8 mouse cellular contexts compared by ENCODE assay signal in the genomic region with DNA sequence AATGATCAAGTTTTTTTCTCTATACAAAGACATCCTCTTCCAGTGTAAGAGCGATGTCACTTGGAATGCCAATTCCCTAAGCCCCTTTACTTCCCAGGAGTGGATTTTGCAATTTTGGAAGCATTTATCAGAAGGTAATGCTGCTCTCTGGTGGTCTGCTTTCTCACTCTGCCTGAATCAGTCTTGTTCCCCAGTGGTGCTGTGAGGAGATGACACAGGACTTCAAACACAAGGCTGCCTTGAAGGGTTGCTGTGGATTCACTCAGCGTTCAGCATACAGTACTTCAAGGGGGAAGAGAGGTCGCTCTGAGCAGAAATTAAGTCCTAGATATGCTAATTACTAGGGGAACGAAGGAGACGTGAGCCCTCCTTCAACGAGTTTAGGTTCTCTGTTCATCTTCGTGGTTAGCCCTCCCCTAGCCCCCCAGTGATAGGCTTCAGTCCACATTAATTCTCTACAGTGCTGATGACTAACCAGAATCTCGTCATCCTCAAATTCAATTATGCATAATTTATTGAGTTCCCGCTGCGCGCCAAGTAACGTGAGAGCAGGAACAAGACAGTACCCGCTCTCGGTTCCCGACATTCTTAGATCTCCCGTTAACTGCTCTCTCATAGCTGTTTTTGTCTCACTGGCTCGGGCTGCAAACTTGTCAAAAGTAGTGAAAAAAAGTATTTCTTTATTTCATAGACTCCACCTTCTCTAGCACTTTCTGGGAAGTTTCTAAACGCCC. TPM values are rescaled to one million over a fixed set of nuclear protein-coding genes. Genes with fewer than 3 reads are reported as not detected.
A peak's percentile ranks its signal among the peaks of the same experiment; 100 is the strongest.
DNase-seq lines count a peak whose midpoint lies in the region; ATAC-seq and TF ChIP-seq lines count a peak whose summit lies in the region.

No protein-coding gene starts in this region.

- no peak for TF ChIP-seq CTCF in spleen, adult 2 months (IDR thresholded peaks at IDR 0.05; ENCODE audit: extremely low read depth, insufficient read depth, insufficient read length, insufficient replicate concordance)

- H3K27ac ChIP-seq in spleen, adult 2 months (ENCODE audit: insufficient read depth, low read length) = no peak overlapping the region
- H3K27ac ChIP-seq in forebrain, embryonic 11.5 days (ENCODE audit: low read depth, low read length) = no peak overlapping the region

- H3K9me3 ChIP-seq in erythroblast, embryonic 14.5 days (ENCODE audit: control insufficient read depth, low read length) = peaks cover 11% of the 10 kb centered on the region
- H3K9me3 ChIP-seq in forebrain, embryonic 11.5 days (ENCODE audit: control insufficient read depth, low read length) = no peaks in the 10 kb centered on the region; the same call in 1 of the 2 replicates

- no peaks in the 10 kb centered on the region; the same call in none of the 2 replicates for H3K4me1 ChIP-seq in erythroblast, embryonic 14.5 days (ENCODE audit: control insufficient read depth)
- no peaks in the 10 kb centered on the region; the same call in 1 of the 2 replicates for H3K4me1 ChIP-seq in spleen, adult 2 months (ENCODE audit: control insufficient read depth, insufficient read depth, insufficient read length)
- no peaks in the 10 kb centered on the region for H3K4me1 ChIP-seq in forebrain, embryonic 11.5 days (replicated peaks; ENCODE audit: control insufficient read depth, insufficient read depth, low read length)

- peaks cover 21% of the 10 kb centered on the region for H3K27me3 ChIP-seq in erythroblast, embryonic 14.5 days (ENCODE audit: control insufficient read depth)
- H3K27me3 ChIP-seq in spleen, adult 2 months (ENCODE audit: control insufficient read depth, insufficient read depth, low read length) = no peaks in the 10 kb centered on the region; the same call in 1 of the 2 replicates
- no peaks in the 10 kb centered on the region for H3K27me3 ChIP-seq in forebrain, embryonic 11.5 days (ENCODE audit: control insufficient read depth, insufficient read depth, low read length)
- no peaks in the 10 kb centered on the region for H3K27me3 ChIP-seq in myocyte (ENCODE audit: control insufficient read depth, insufficient read depth, insufficient read length)

- H3K36me3 ChIP-seq in erythroblast, embryonic 14.5 days (ENCODE audit: control insufficient read depth) = no peaks in the 10 kb centered on the region
- no peaks in the 10 kb centered on the region for H3K36me3 ChIP-seq in spleen, adult 2 months (ENCODE audit: control insufficient read depth, insufficient read depth, low read length)
- H3K36me3 ChIP-seq in forebrain, embryonic 11.5 days (ENCODE audit: control insufficient read depth, insufficient read depth, low read length) = no peaks in the 10 kb centered on the region
- H3K36me3 ChIP-seq in myocyte (ENCODE audit: control insufficient read depth, insufficient read depth) = no peaks in the 10 kb centered on the region

- no peak for DNase-seq in spleen, adult 2 months (ENCODE audit: low read depth in 1 of 2, low spot score in 2 of 2)
- DNase-seq in spleen, adult 12 weeks (ENCODE audit: low spot score) = no peak
- DNase-seq in forebrain, embryonic 11.5 days (ENCODE audit: low spot score) = no peak
- peak; percentile 28 for DNase-seq in kidney, postnatal 14 days
- no peak for DNase-seq in gastrocnemius, postnatal 36 days

- no peaks in the 10 kb centered on the region for H3K79me2 ChIP-seq in myocyte (ENCODE audit: control insufficient read depth, insufficient read depth)

- intact Hi-C loops in gastrocnemius, postnatal 36 days (cut with DNase I) = no loop called here

- ATAC-seq in erythroblast, adult 5-6 weeks (replicated peaks; ENCODE audit: low FRiP score, poor library complexity, severe bottlenecking) = no peak
- peak; percentile 72 for ATAC-seq in forebrain, embryonic 11.5 days (replicated peaks; ENCODE audit: low FRiP score)

- peak overlapping the region; percentile 70 for H3K4me2 ChIP-seq in forebrain, embryonic 11.5 days (ENCODE audit: low read depth, low read length, severe bottlenecking)
- H3K4me2 ChIP-seq in myocyte (ENCODE audit: low read depth) = peak overlapping the region; percentile 93

- peak overlapping the region; percentile 33 for H3K4me3 ChIP-seq in erythroblast, embryonic 14.5 days (replicated peaks)
- peak overlapping the region; percentile 19; the same call in 1 of the 2 replicates for H3K4me3 ChIP-seq in spleen, adult 2 months (ENCODE audit: extremely low read depth, insufficient read depth, insufficient read length)
- peak overlapping the region; percentile 36 for H3K4me3 ChIP-seq in forebrain, embryonic 11.5 days (ENCODE audit: low read depth, low read length)
- peak overlapping the region; percentile 16 for H3K4me3 ChIP-seq in myocyte

- no peak overlapping the region for H3ac ChIP-seq in myocyte (ENCODE audit: control insufficient read depth, insufficient read length)

- peak overlapping the region; percentile 37 for H3K9ac ChIP-seq in forebrain, embryonic 11.5 days (ENCODE audit: low read length)

- 6% methylated on average over 18 of the region's 18 CpGs for WGBS in spleen, adult 2 months
- WGBS in forebrain, embryonic 11.5 days = 5% methylated on average over 18 of the region's 18 CpGs

- TF ChIP-seq POLR2A in spleen, adult 2 months (IDR thresholded peaks at IDR 0.05; ENCODE audit: low read depth, low read length) = no peak
- no peak for TF ChIP-seq POLR2A in myocyte (IDR thresholded peaks at IDR 0.05; ENCODE audit: insufficient read length, low read depth)

TF ChIP-seq in myocyte, 11 proteins besides CTCF, POLR2A, EP300 and RAD21:
- TF ChIP-seq CEBPB (IDR thresholded peaks at IDR 0.05; ENCODE audit: insufficient read depth, poor library complexity, severe bottlenecking) (no peak), POLR2AphosphoS2 (IDR thresholded peaks at IDR 0.05; ENCODE audit: insufficient read length, low read depth) (no peak), USF1 (IDR thresholded peaks at IDR 0.05; ENCODE audit: low read depth) (no peak), MYOD1 (IDR thresholded peaks at IDR 0.05; ENCODE audit: control insufficient read depth in 1 of 3, insufficient read length in 2 of 3, low read depth in 2 of 3) (no peak)

RNA-seq across cellular contexts. Expression of a gene that starts 0.6 kb away (rescaled TPM):
- not detected in 2 replicates for polyA plus RNA-seq in erythroblast, embryonic 14.5 days (2012)
- total RNA-seq in erythroblast, adult 5-6 weeks (2015; ENCODE audit: low replicate concordance) = not detected in 2 replicates
- not detected in 2 replicates for total RNA-seq in erythroblast, adult 5-6 weeks (2017; ENCODE audit: low replicate concordance)
- not detected in 2 replicates for polyA plus RNA-seq in spleen, adult 2 months (2012; rRNA removed)
- polyA plus RNA-seq in forebrain, embryonic 11.5 days (2014; fragmentation: Nextera tagmentation; extraction: Ambion mirVana) = 0.09 TPM in 1 of 2 replicates, not detected in the other
- 0.10 TPM for polyA plus RNA-seq in myocyte (2012; fragmentation: generic; extraction: Trizol)
- total RNA-seq in gastrocnemius, postnatal 36 days (2021) = not detected

RNA-seq across cellular contexts. Expression of a gene that starts 10.0 kb away (rescaled TPM):
- not detected in 2 replicates for polyA plus RNA-seq in erythroblast, embryonic 14.5 days (2012)
- not detected in 2 replicates for total RNA-seq in erythroblast, adult 5-6 weeks (2015; ENCODE audit: low replicate concordance)
- 0.28 TPM in 1 of 2 replicates, not detected in the other for total RNA-seq in erythroblast, adult 5-6 weeks (2017; ENCODE audit: low replicate concordance)
- 3.2 and 4.1 TPM in 2 replicates for polyA plus RNA-seq in spleen, adult 2 months (2012; rRNA removed)
- polyA plus RNA-seq in forebrain, embryonic 11.5 days (2014; fragmentation: Nextera tagmentation; extraction: Ambion mirVana) = 3.7 and 4.8 TPM in 2 replicates
- not detected for polyA plus RNA-seq in myocyte (2012; fragmentation: generic; extraction: Trizol)
- not detected for total RNA-seq in gastrocnemius, postnatal 36 days (2021)

RNA-seq across cellular contexts. Expression of a gene that starts 42.4 kb away (rescaled TPM):
- not detected in 2 replicates for polyA plus RNA-seq in erythroblast, embryonic 14.5 days (2012)
- total RNA-seq in erythroblast, adult 5-6 weeks (2015; ENCODE audit: low replicate concordance) = 0.63 TPM in 1 of 2 replicates, not detected in the other
- total RNA-seq in erythroblast, adult 5-6 weeks (2017; ENCODE audit: low replicate concordance) = not detected in 2 replicates
- polyA plus RNA-seq in spleen, adult 2 months (2012; rRNA removed) = 6.6 and 8.2 TPM in 2 replicates
- polyA plus RNA-seq in forebrain, embryonic 11.5 days (2014; fragmentation: Nextera tagmentation; extraction: Ambion mirVana) = 0.11 and 0.27 TPM in 2 replicates
- polyA plus RNA-seq in myocyte (2012; fragmentation: generic; extraction: Trizol) = not detected
- total RNA-seq in gastrocnemius, postnatal 36 days (2021) = under 1 TPM in 1 of 2 experiments, not detected in 1; 0.51 TPM
